Comparison of ENCODE assay signal across 17 mouse cellular contexts in the genomic region with DNA sequence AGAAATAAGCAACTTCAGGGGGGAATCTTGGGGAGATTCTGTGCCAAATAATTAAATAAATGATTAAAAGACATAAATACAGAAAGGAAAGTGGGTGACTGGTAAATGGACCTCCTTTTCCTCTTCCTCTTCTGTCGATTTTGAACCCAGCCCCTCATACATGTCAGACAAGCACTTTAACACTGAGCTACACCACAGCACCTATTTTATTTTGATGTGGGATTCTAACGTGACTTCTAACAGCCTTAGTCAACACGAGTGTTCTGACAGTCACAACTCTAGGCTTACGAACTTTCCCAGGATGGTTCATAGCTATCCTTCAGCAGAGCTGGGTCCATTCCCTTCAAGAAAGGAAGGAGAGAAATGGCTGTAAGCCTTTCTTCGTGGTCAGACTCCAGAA.
"Had no signal": no experiment of that assay in that cellular context is flagged by ENCODE, and none has a peak within 500 bp of the region (broad histone marks: within the 10 kb centered on the region; RNA-seq: fewer than 3 reads in every experiment).

No protein-coding gene starts in this region.

- H3K4me3 ChIP-seq: limb, embryonic 12.5 days; liver, embryonic 13.5 days; megakaryocyte, embryonic 14.5 days; midbrain, embryonic 15.5 days; neural tube, embryonic 13.5 days had no signal

- ATAC-seq: liver, postnatal 0 days; lung, postnatal 0 days; midbrain, embryonic 15.5 days had no signal

- H3K27me3 ChIP-seq: liver, embryonic 13.5 days; megakaryocyte, embryonic 14.5 days had no signal

- H3K36me3 ChIP-seq: limb, embryonic 12.5 days; liver, embryonic 13.5 days; midbrain, embryonic 15.5 days; neural tube, embryonic 13.5 days had no signal

- H3K9ac ChIP-seq: limb, embryonic 12.5 days; liver, embryonic 13.5 days; liver, postnatal 0 days; midbrain, embryonic 15.5 days; neural tube, embryonic 13.5 days had no signal

- H3K4me2 ChIP-seq: limb, embryonic 12.5 days; liver, embryonic 13.5 days; midbrain, embryonic 11.5 days; midbrain, embryonic 15.5 days had no signal

- H3K27ac ChIP-seq: liver, embryonic 13.5 days; macrophage; midbrain, embryonic 15.5 days; neural tube, embryonic 13.5 days had no signal

- DNase-seq: kidney, adult 11 months; kidney, postnatal 36 days; layer of hippocampus, adult 9-11 months; layer of hippocampus, postnatal 36 days; liver; liver, embryonic 13.5 days; liver, postnatal 0 days; retina, postnatal 1 day; right cerebral cortex, postnatal 4 days; thymus, postnatal 4 days had no signal

- H3K9me3 ChIP-seq: limb, embryonic 12.5 days; liver, embryonic 13.5 days; midbrain, embryonic 15.5 days; neural tube, embryonic 13.5 days had no signal
